Mouse (Mus musculus) kidney, embryonic 15.5 days (tissue): ENCODE measurements around the gene BC028528. TPM values are rescaled to one million over a fixed set of nuclear protein-coding genes. Genes with fewer than 3 reads are reported as not detected.

Experiments
- ATAC-seq: fragments of 200-750 bp; cut with Nextera tagmentation; replicated peaks from 2 replicates; pipeline ENCODE4 v1.8.0; 2017; ENCODE audit warnings: moderate TSS enrichment; ENCODE audit not compliant: low FRiP score
- H3K27ac ChIP-seq: fragments of 300-500 bp; sonication (generic); 2 replicates; pipeline ENCODE4 v1.5.1; 2015; ENCODE audit warnings: mild to moderate bottlenecking, inconsistent platforms
- H3K27me3 ChIP-seq: fragments of 300-500 bp; sonication (generic); 2 replicates; pipeline ENCODE4 v1.6.1; 2015; ENCODE audit warnings: inconsistent platforms
- H3K36me3 ChIP-seq: fragments of 300-500 bp; sonication (generic); 2 replicates; pipeline ENCODE4 v1.6.1; 2015; ENCODE audit warnings: inconsistent platforms
- H3K4me1 ChIP-seq: fragments of 300-500 bp; sonication (generic); 2 replicates; pipeline ENCODE4 v1.6.1; 2015; ENCODE audit warnings: inconsistent platforms
- H3K4me2 ChIP-seq: fragments of 300-500 bp; sonication (generic); 2 replicates; pipeline ENCODE4 v1.6.1; 2015; ENCODE audit warnings: moderate library complexity, mild to moderate bottlenecking, inconsistent platforms
- H3K4me3 ChIP-seq: fragments of 300-500 bp; sonication (generic); replicated peaks from 2 replicates; pipeline ENCODE4 v1.5.1; 2015; ENCODE audit warnings: mild to moderate bottlenecking, inconsistent platforms
- H3K9ac ChIP-seq: fragments of 300-500 bp; sonication (generic); 2 replicates; pipeline ENCODE4 v1.6.1; 2015; ENCODE audit warnings: mild to moderate bottlenecking, inconsistent platforms
- H3K9me3 ChIP-seq: fragments of 300-500 bp; sonication (generic); replicated peaks from 2 replicates; pipeline ENCODE4 v1.6.1; 2016; ENCODE audit warnings: inconsistent platforms
- WGBS: fragments of 180-500 bp; shearing (Covaris S2); methylation state at CpG from one replicate; pipeline ENCODE4 v1.1.7; 2015; ENCODE audit warnings: mixed read lengths; 5-methylcytosine and 5-hydroxymethylcytosine counted together
- polyA plus RNA-seq: library from polyadenylated mRNA; unstranded; fragments of >200 nt; fragmentation: Nextera tagmentation; extraction: Ambion mirVana; gene quantifications from 2 replicates; pipeline ENCODE4 v1.2.1, GENCODE M21; 2015

The BC028528 gene
- polyA plus RNA-seq, 1 experiment from 2014 or later: 42.3 TPM

- no peaks in the 10 kb centered on the region for H3K9me3 ChIP-seq
- peak; percentile 9; the same call in 1 of the 2 replicates for ATAC-seq
- H3K4me2 ChIP-seq: peak overlapping the region; percentile 52
- peak overlapping the region; percentile 40 for H3K4me3 ChIP-seq
- peaks cover 47% of the 10 kb centered on the region for H3K4me1 ChIP-seq
- 19% methylated on average over 11 of the region's 11 CpGs for WGBS
- peak overlapping the region; percentile 11; the same call in 1 of the 2 replicates for H3K9ac ChIP-seq
- peak overlapping the region; percentile 93 for H3K27ac ChIP-seq
- H3K36me3 ChIP-seq: peaks cover 7% of the 10 kb centered on the region
- no peaks in the 10 kb centered on the region for H3K27me3 ChIP-seq
Measured at GRCm38 (mm10) chr3:95892066-95893052, 554 bp upstream of the BC028528 start.

GRCm38 (mm10) chr3:95889664-95890063 lies 2.1 kb downstream of the BC028528 start:
- no peak overlapping the region for H3K27ac ChIP-seq
- no peak overlapping the region for H3K4me2 ChIP-seq
- 73% methylated on average over 3 of the region's 3 CpGs for WGBS

GRCm38 (mm10) chr3:95887596-95887995 lies 4.2 kb downstream of the BC028528 start:
- Histone ChIP-seq H3K4me2 (no peak overlapping the region), H3K9ac (no peak overlapping the region), H3K9me3 (no peaks in the 10 kb centered on the region), H3K36me3 (peaks cover 14% of the 10 kb centered on the region; the same call in 1 of the 2 replicates), H3K27me3 (no peaks in the 10 kb centered on the region), H3K27ac (no peak overlapping the region), H3K4me1 (peaks cover 44% of the 10 kb centered on the region), H3K4me3 (no peak overlapping the region)
- no peak; the same call in 1 of the 2 replicates for ATAC-seq
- WGBS: 53% methylated on average over 4 of the region's 4 CpGs

More at GRCm38 (mm10) chr3:95889664-95890063, 2.1 kb downstream of the BC028528 start:
- no peak for ATAC-seq
- Histone ChIP-seq H3K27me3 (no peaks in the 10 kb centered on the region), H3K9ac (no peak overlapping the region), H3K36me3 (peaks cover 10% of the 10 kb centered on the region; the same call in 1 of the 2 replicates), H3K4me1 (peaks cover 46% of the 10 kb centered on the region), H3K4me3 (no peak overlapping the region), H3K9me3 (no peaks in the 10 kb centered on the region)

- Histone ChIP-seq H3K4me1 (peaks cover 33% of the 10 kb centered on the region), H3K27me3 (0 out of 2 replicates have a peak, but pooled peaks cover 4% of the 10 kb centered on the region), H3K27ac (no peak overlapping the region), H3K4me3 (no peak overlapping the region), H3K36me3 (peaks cover 14% of the 10 kb centered on the region; the same call in 1 of the 2 replicates), H3K4me2 (no peak overlapping the region), H3K9ac (no peak overlapping the region), H3K9me3 (no peaks in the 10 kb centered on the region)
- 71% methylated on average over 5 of the region's 5 CpGs for WGBS
- no peak for ATAC-seq
Measured at GRCm38 (mm10) chr3:95884400-95884799, 7.4 kb downstream of the BC028528 start.

GRCm38 (mm10) chr3:95882816-95883425 lies 8.9 kb downstream of the BC028528 start:
- H3K4me3 ChIP-seq: peak overlapping the region; percentile 63
- peak overlapping the region; percentile 94 for H3K4me2 ChIP-seq
- H3K9me3 ChIP-seq: no peaks in the 10 kb centered on the region
- no peak for ATAC-seq
- H3K9ac ChIP-seq: peak overlapping the region; percentile 37
- H3K27me3 ChIP-seq: 0 out of 2 replicates have a peak, but pooled peaks cover 4% of the 10 kb centered on the region
- H3K4me1 ChIP-seq: peaks cover 31% of the 10 kb centered on the region
- WGBS: 2% methylated on average over 24 of the region's 24 CpGs
- H3K27ac ChIP-seq: 0 out of 2 replicates have a peak overlapping the region, but pooled peaks have one; percentile 19
- H3K36me3 ChIP-seq: peaks cover 14% of the 10 kb centered on the region; the same call in 1 of the 2 replicates

GRCm38 (mm10) chr3:95881979-95882815 lies 9.6 kb downstream of the BC028528 start, which contains the start of gene Ciart:
Ciart (minus strand) TSS chr3:95882251.
- Histone ChIP-seq H3K27me3 (0 out of 2 replicates have a peak, but pooled peaks cover 4% of the 10 kb centered on the region), H3K9me3 (no peaks in the 10 kb centered on the region), H3K4me3 (peak within 1 kb of the TSS; percentile 63), H3K4me2 (peak within 1 kb of the TSS; percentile 94), H3K27ac (0 out of 2 replicates have a peak within 1 kb of the TSS, but pooled peaks have one; percentile 19), H3K9ac (peak within 1 kb of the TSS; percentile 37), H3K36me3 (peaks cover 13% of the 10 kb centered on the region; the same call in 1 of the 2 replicates), H3K4me1 (peaks cover 24% of the 10 kb centered on the region)
- peak; percentile 99 for ATAC-seq
- under 1% methylated on average over 66 of the region's 66 CpGs for WGBS

GRCm38 (mm10) chr3:95879063-95879462 lies 12.7 kb downstream of the BC028528 start:
- 92% methylated on average over 4 of the region's 4 CpGs for WGBS
- Histone ChIP-seq H3K4me1 (peaks cover 19% of the 10 kb centered on the region), H3K36me3 (no peaks in the 10 kb centered on the region), H3K4me2 (no peak overlapping the region), H3K4me3 (no peak overlapping the region), H3K27me3 (0 out of 2 replicates have a peak, but pooled peaks cover 4% of the 10 kb centered on the region), H3K9ac (no peak overlapping the region), H3K9me3 (no peaks in the 10 kb centered on the region), H3K27ac (no peak overlapping the region)
- no peak for ATAC-seq

- Histone ChIP-seq H3K9ac (peak overlapping the region; percentile 82), H3K4me1 (peaks cover 17% of the 10 kb centered on the region), H3K27me3 (no peaks in the 10 kb centered on the region), H3K4me2 (peak overlapping the region; percentile 69), H3K4me3 (peak overlapping the region; percentile 74), H3K27ac (no peak overlapping the region; the same call in 1 of the 2 replicates), H3K36me3 (peaks cover 31% of the 10 kb centered on the region), H3K9me3 (no peaks in the 10 kb centered on the region)
- 72% methylated on average over 7 of the region's 7 CpGs for WGBS
- no peak for ATAC-seq
Measured at GRCm38 (mm10) chr3:95872048-95872447, 19.8 kb downstream of the BC028528 start.

- 0% methylated on average over 33 of the region's 33 CpGs for WGBS
- peak within 1 kb of the TSS; percentile 74 for H3K4me3 ChIP-seq
- peak within 1 kb of the TSS; percentile 69 for H3K4me2 ChIP-seq
- H3K36me3 ChIP-seq: peaks cover 37% of the 10 kb centered on the region
- ATAC-seq: peak; percentile 94
- H3K27ac ChIP-seq: peak within 1 kb of the TSS; percentile 89
- no peaks in the 10 kb centered on the region for H3K9me3 ChIP-seq
- H3K9ac ChIP-seq: peak within 1 kb of the TSS; percentile 82
- no peaks in the 10 kb centered on the region for H3K27me3 ChIP-seq
- H3K4me1 ChIP-seq: peaks cover 17% of the 10 kb centered on the region
Measured at GRCm38 (mm10) chr3:95871392-95871867, 20.4 kb downstream of the BC028528 start, which contains the start of gene Mrps21. Mrps21 (minus strand) TSS chr3:95871519.

- H3K4me1 ChIP-seq: peaks cover 17% of the 10 kb centered on the region
- whole genome bisulfite sequencing: 6% methylated on average over 15 of the region's 15 CpGs
Measured at GRCm38 (mm10) chr3:95870976-95871375, 20.8 kb downstream of the BC028528 start.

GRCm38 (mm10) chr3:95867408-95867807 lies 24.4 kb downstream of the BC028528 start:
- Histone ChIP-seq H3K27me3 (no peaks in the 10 kb centered on the region), H3K27ac (no peak overlapping the region), H3K36me3 (peaks cover 67% of the 10 kb centered on the region), H3K9me3 (no peaks in the 10 kb centered on the region), H3K4me2 (no peak overlapping the region), H3K4me1 (peaks cover 17% of the 10 kb centered on the region), H3K4me3 (no peak overlapping the region), H3K9ac (no peak overlapping the region)
- no peak for ATAC-seq
- 91% methylated on average over 2 of the region's 2 CpGs for WGBS

More at GRCm38 (mm10) chr3:95870976-95871375, 20.8 kb downstream of the BC028528 start:
- H3K4me2 ChIP-seq: peak overlapping the region; percentile 69
- no peaks in the 10 kb centered on the region for H3K27me3 ChIP-seq
- peak overlapping the region; percentile 74 for H3K4me3 ChIP-seq
- ATAC-seq: peak; percentile 37
- no peaks in the 10 kb centered on the region for H3K9me3 ChIP-seq
- H3K36me3 ChIP-seq: peaks cover 41% of the 10 kb centered on the region
- peak overlapping the region; percentile 89 for H3K27ac ChIP-seq
- peak overlapping the region; percentile 82 for H3K9ac ChIP-seq
